In genomic region chr7:103966873-103967272, GRCm38 (mm10) we compare ENCODE assay signal across 34 mouse cellular contexts. TPM values are rescaled to one million over a fixed set of nuclear protein-coding genes. Genes with fewer than 3 reads are reported as not detected.
"Had no signal": no experiment of that assay in that cellular context is flagged by ENCODE, and none has a peak within 500 bp of the region (broad histone marks: within the 10 kb centered on the region; RNA-seq: fewer than 3 reads in every experiment).

No protein-coding gene starts in this region.

RNA-seq across cellular contexts. Expression of gene Olfr635, which starts 4.1 kb away (rescaled TPM):
- total RNA-seq: common myeloid progenitor, adult 5-6 weeks; forebrain, postnatal 0 days; gastrocnemius, adult 18-20 months; gastrocnemius, adult 2 months; gastrocnemius, adult 8-10 months; gastrocnemius, postnatal 10 days; gastrocnemius, postnatal 14 days; gastrocnemius, postnatal 25 days; gastrocnemius, postnatal 36 days; granulocyte monocyte progenitor cell, adult 5-6 weeks; heart, adult 18-20 months; heart, adult 2 months had no signal
- polyA plus RNA-seq: cortical plate, adult 2 months; embryonic facial prominence, embryonic 11.5 days; embryonic facial prominence, embryonic 12.5 days; embryonic facial prominence, embryonic 14.5 days; erythroblast, embryonic 14.5 days; forebrain, embryonic 10.5 days; forebrain, embryonic 11.5 days; forebrain, embryonic 12.5 days; forebrain, embryonic 13.5 days; forebrain, embryonic 14.5 days; forebrain, embryonic 15.5 days; forebrain, embryonic 16.5 days; forebrain, postnatal 0 days; frontal cortex, adult 2 months; gonadal fat pad, adult 2 months; heart, adult 2 months; heart, embryonic 10.5 days; heart, embryonic 11.5 days; heart, embryonic 12.5 days had no signal

RNA-seq across cellular contexts. Expression of gene Olfr633, which starts 22.6 kb away (rescaled TPM):
- total RNA-seq: common myeloid progenitor, adult 5-6 weeks; forebrain, postnatal 0 days; gastrocnemius, adult 18-20 months; gastrocnemius, adult 2 months; gastrocnemius, adult 8-10 months; gastrocnemius, postnatal 10 days; gastrocnemius, postnatal 14 days; gastrocnemius, postnatal 25 days; gastrocnemius, postnatal 36 days; gastrocnemius, postnatal 4 days; granulocyte monocyte progenitor cell, adult 5-6 weeks; heart, adult 18-20 months; heart, adult 2 months; heart, adult 8-10 months had no signal
- polyA plus RNA-seq: cortical plate, adult 2 months; embryonic facial prominence, embryonic 10.5 days; embryonic facial prominence, embryonic 11.5 days; embryonic facial prominence, embryonic 12.5 days; embryonic facial prominence, embryonic 13.5 days; embryonic facial prominence, embryonic 14.5 days; embryonic facial prominence, embryonic 15.5 days; erythroblast, embryonic 14.5 days; forebrain, embryonic 10.5 days; forebrain, embryonic 11.5 days; forebrain, embryonic 12.5 days; forebrain, embryonic 13.5 days; forebrain, embryonic 14.5 days; forebrain, embryonic 15.5 days; forebrain, embryonic 16.5 days; forebrain, postnatal 0 days; frontal cortex, adult 2 months; gonadal fat pad, adult 2 months; heart, adult 2 months; heart, embryonic 10.5 days; heart, embryonic 11.5 days; heart, embryonic 12.5 days had no signal

RNA-seq across cellular contexts. Expression of gene Olfr638, which starts 31.7 kb away (rescaled TPM):
- total RNA-seq: common myeloid progenitor, adult 5-6 weeks; forebrain, postnatal 0 days; gastrocnemius, adult 18-20 months; gastrocnemius, adult 2 months; gastrocnemius, adult 8-10 months; gastrocnemius, postnatal 10 days; gastrocnemius, postnatal 14 days; gastrocnemius, postnatal 25 days; gastrocnemius, postnatal 36 days; gastrocnemius, postnatal 4 days; granulocyte monocyte progenitor cell, adult 5-6 weeks; heart, adult 18-20 months; heart, adult 2 months; heart, adult 8-10 months had no signal
- polyA plus RNA-seq: cortical plate, adult 2 months; embryonic facial prominence, embryonic 10.5 days; embryonic facial prominence, embryonic 11.5 days; embryonic facial prominence, embryonic 12.5 days; embryonic facial prominence, embryonic 13.5 days; embryonic facial prominence, embryonic 14.5 days; embryonic facial prominence, embryonic 15.5 days; erythroblast, embryonic 14.5 days; forebrain, embryonic 10.5 days; forebrain, embryonic 11.5 days; forebrain, embryonic 12.5 days; forebrain, embryonic 13.5 days; forebrain, embryonic 14.5 days; forebrain, embryonic 15.5 days; forebrain, embryonic 16.5 days; forebrain, postnatal 0 days; frontal cortex, adult 2 months; gonadal fat pad, adult 2 months; heart, adult 2 months; heart, embryonic 10.5 days; heart, embryonic 11.5 days had no signal

RNA-seq across cellular contexts. Expression of gene Olfr632, which starts 32.7 kb away (rescaled TPM):
- total RNA-seq: common myeloid progenitor, adult 5-6 weeks; forebrain, postnatal 0 days; gastrocnemius, adult 18-20 months; gastrocnemius, adult 2 months; gastrocnemius, adult 8-10 months; gastrocnemius, postnatal 10 days; gastrocnemius, postnatal 14 days; gastrocnemius, postnatal 25 days; gastrocnemius, postnatal 36 days; gastrocnemius, postnatal 4 days; granulocyte monocyte progenitor cell, adult 5-6 weeks; heart, adult 18-20 months; heart, adult 2 months; heart, adult 8-10 months had no signal
- polyA plus RNA-seq: cortical plate, adult 2 months; embryonic facial prominence, embryonic 10.5 days; embryonic facial prominence, embryonic 11.5 days; embryonic facial prominence, embryonic 13.5 days; embryonic facial prominence, embryonic 14.5 days; embryonic facial prominence, embryonic 15.5 days; erythroblast, embryonic 14.5 days; forebrain, embryonic 10.5 days; forebrain, embryonic 11.5 days; forebrain, embryonic 12.5 days; forebrain, embryonic 13.5 days; forebrain, embryonic 14.5 days; forebrain, embryonic 15.5 days; forebrain, embryonic 16.5 days; forebrain, postnatal 0 days; frontal cortex, adult 2 months; gonadal fat pad, adult 2 months; heart, adult 2 months; heart, embryonic 10.5 days; heart, embryonic 12.5 days had no signal

RNA-seq across cellular contexts. Expression of gene Olfr631, which starts 38.2 kb away (rescaled TPM):
- total RNA-seq: common myeloid progenitor, adult 5-6 weeks; forebrain, postnatal 0 days; gastrocnemius, adult 18-20 months; gastrocnemius, adult 2 months; gastrocnemius, adult 8-10 months; gastrocnemius, postnatal 10 days; gastrocnemius, postnatal 14 days; gastrocnemius, postnatal 25 days; gastrocnemius, postnatal 36 days; gastrocnemius, postnatal 4 days; granulocyte monocyte progenitor cell, adult 5-6 weeks; heart, adult 18-20 months; heart, adult 2 months; heart, adult 8-10 months had no signal
- polyA plus RNA-seq: cortical plate, adult 2 months; embryonic facial prominence, embryonic 10.5 days; embryonic facial prominence, embryonic 11.5 days; embryonic facial prominence, embryonic 12.5 days; embryonic facial prominence, embryonic 13.5 days; embryonic facial prominence, embryonic 14.5 days; embryonic facial prominence, embryonic 15.5 days; forebrain, embryonic 10.5 days; forebrain, embryonic 11.5 days; forebrain, embryonic 12.5 days; forebrain, embryonic 13.5 days; forebrain, embryonic 14.5 days; forebrain, embryonic 15.5 days; forebrain, embryonic 16.5 days; forebrain, postnatal 0 days; frontal cortex, adult 2 months; gonadal fat pad, adult 2 months; heart, adult 2 months; heart, embryonic 10.5 days; heart, embryonic 11.5 days; heart, embryonic 12.5 days had no signal
